Mouse (Mus musculus) heart, postnatal 10 days (tissue): ENCODE data around the gene Cdkn2d. TPM values are rescaled to one million over a fixed set of nuclear protein-coding genes. Genes with fewer than 3 reads are reported as not detected.

Source experiments
- DNase-seq, 2 experiments: peaks; one replicate each; pipeline ENCODE4 v3.0.0; 2021
- intact Hi-C: fragments of 180-260 bp; cut with DNase I; formaldehyde crosslinking; loops from one replicate; pipeline ENCODE4 v1.15.1; 2025
- total RNA-seq, 2 experiments: library from RNA; stranded (reverse); gene quantifications; 2 replicates each; pipeline ENCODE4 v1.2.3; 2021

Cdkn2d gene
- total RNA-seq, 2 experiments from 2014 or later, result 24.5 to 25.3 TPM

DNA sequence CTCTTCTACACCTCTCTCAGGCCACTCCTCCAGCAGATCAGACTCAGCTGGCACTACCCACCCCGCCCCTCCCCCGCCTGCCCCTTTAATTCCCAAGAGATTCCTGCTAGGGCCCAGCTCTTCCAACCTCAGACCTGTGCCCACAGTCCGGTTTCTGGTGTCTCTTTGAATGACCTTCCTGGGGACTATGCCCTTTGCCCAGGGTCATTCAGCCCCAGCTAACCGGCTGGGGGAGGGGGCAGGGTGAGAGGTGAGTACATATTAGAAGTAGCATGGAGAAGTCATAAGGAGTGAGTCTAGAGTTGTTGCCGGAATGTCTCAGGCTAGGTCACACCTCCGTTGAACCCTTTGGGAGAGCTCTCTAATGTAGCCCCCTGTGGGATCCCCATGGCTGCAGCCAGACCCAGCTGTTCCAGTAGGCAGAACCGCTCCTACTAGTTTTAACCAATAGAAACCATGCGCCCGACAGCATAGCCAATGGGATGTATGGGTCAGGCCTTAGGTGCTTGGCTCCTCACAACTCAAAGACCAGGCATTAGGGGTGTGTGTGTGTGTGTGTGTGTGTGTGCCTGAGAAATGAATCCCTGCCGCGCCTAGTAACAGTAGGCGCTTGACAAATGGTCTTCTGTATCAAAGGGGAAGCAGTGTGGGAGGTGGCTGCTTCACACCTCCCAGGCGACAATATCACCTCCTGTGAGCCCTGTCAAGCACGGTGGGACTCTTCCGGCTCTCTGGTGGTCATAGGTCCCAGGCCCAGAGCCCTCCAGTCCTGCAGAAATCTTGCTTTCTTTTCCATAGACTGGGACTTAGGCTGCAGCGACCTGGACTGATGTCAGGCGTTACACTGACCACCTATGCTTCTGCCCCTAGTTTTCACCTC is 41.3 kb downstream of the Cdkn2d start:
- DNase-seq, result no peak
- intact Hi-C loops, result no loop called here

DNA sequence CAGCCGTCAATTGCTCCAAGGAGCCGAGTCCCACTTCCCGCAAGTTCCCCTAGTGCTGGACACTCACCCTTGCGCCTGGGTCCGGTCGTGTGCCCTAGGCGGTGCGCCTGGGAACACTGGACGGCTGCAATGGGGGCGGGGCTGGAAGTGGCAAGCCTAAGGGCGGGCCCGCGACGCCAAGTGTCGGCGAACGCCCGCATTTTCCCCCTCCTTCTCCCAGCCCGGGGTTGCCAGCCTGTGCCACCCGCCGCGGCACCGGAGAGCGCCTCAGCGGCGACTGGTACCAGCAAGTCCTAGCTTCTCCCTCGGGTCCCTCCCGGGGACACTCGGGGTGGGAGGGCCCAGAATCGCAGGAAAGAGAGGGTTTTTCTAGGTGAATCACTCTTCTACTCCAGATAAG is 42.9 kb downstream of the Cdkn2d start, which contains the start of gene S1pr5:
S1pr5 (minus strand) TSS at position 118 of the 400 bp plus-strand sequence.
- intact Hi-C loops, result no loop called here
- peak; percentile 51 to 52 for DNase-seq

DNA sequence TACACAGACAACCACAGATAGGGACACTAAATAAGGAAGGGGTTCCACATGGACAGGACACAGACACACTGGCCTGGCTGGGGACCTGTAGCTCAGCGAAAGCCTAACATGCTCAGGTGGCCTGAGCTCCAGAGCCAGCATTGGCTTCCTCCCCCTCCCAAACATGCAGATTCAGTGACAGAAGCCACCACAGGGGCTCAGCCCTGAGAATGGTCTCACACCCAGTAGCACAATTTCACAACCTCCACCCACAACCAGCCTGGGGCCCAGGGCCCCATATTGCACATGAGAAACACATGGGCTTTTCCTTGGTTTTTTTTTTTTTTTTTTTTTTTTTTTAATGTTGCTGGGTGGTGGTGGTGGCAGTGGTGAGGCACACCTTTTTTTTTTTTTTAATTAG is 44.9 kb downstream of the Cdkn2d start:
- no peak for DNase-seq
- intact Hi-C loops, result no loop called here

DNA sequence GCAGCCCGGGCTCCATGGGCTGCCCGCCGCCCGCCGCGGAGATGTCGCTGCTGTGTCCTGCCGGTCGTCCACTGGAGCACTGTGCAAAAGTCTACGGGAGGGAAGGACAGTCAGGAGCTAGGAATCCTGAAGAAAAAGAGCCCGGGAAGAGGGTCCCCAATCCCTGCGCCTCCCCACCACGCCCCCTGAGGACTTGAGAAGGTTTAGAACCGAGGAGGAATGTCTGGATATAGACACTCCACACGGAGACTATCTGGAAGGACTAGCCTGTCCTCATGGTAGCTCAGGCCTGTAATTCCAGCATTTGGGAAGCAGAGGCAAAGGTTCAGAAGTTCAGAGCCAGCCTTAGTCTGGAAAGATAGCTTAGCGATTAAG is 46.1 kb downstream of the Cdkn2d start:
- intact Hi-C loops, result no loop called here
- DNase-seq, result no peak

DNA sequence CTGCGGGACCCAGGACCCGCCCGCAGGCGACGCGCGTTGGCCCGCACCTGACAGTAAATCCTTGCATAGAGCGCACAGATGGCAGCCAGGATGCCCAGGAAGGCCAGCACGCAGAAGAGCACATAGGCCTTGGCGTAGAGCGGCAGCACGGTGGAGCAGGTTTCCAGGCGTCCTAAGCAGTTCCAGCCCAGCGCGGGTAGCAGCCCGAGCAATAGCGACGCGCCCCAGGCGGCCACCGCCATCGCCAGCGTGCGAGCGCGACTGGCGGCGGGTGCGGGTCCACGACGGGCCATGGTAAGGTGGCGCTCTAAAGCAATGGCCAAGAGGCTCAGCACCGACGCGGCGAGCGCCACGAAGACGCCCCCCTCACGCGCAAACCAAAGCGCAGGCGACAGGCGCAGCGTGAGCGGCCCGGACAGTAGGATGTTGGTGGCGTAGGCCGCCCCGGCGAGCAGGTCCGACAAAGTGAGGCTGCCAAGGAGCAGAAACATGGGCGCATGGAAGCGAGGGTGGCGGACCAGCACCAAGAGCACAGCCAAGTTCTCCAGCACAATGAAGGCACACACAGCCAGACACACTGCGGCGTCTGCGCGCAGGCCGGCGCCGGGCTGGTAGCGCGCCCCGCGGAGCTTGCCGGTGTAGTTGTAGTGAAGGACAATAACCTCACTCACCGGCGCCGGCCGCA is 46.6 kb downstream of the Cdkn2d start:
- DNase-seq, result peak; percentile 36 to 42
- intact Hi-C loops, result no loop called here

DNA sequence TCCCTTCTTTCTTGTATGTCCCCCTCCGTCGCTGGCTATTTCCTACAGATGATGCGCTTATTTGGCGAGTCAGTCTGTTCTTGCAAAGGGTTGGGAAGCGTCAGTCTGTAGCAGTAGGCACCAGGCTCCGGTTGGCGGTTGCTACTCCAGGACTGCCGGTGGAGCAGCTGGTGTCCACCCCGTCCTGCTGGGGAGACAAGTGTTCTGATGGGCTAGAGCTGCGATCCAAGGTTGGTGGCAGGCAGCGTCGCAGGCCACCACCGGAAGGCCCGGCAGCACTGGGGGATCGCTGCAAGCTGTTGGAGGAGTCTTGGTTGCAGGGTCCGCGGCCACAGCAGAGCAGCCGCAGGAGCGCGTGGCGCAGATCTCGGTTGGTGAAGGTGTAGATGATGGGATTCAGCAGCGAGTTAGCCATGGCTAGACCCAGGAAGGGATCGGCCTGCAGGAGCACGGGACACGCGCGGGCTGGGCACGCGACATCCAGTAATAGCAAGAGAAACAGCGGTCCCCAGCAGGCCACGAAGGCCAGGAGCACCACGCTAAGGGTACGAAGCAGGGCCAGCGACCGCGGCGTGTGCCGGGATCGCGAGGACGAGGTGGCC is 47.3 kb downstream of the Cdkn2d start:
- DNase-seq, result no peak
- intact Hi-C loops, result no loop called here

DNA sequence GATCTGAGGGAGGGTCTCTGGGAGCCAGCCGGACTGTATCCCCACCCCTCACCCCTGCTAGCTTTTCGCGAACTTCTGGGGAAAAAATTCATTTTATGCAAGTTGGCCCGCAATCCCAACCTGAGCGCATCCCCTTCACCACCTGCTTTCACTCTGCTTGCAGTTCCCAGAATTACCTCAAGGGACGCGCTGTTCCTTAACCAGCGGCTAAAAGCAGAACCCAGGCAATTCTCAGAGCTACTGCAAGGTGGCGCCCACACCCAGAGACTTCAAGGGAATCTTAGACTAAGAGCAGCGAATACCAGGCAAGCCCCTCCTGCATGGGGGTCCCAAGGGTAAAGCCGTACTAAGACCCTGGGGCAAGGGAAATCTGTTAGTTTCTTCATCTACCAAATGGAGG is 49.9 kb downstream of the Cdkn2d start:
- intact Hi-C loops, result no loop called here

DNA sequence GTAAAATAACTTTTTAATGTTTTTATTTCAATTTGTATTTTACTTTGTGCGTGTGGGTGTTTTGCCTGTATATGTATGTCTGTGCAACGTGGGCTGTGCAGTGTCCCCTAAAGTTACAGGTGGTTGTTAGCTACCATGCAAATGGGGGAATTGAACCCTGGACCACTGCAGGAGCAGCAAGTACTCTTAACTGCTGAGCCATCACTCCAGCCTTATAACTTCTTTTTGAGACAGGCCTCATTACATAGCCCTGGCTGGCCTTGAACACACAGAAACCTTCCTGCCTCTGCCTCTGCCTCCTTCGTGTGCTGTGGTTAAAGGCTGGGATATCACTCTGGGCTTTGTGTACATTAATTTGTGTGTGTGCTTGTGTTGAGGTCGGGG is 51.8 kb downstream of the Cdkn2d start:
- no peak for DNase-seq
- intact Hi-C loops, result loop anchor here (2.0 to 5.0 kb wide), 2 partner anchors 51 to 118 kb away; partner anchors contain the start of gene Cdkn2d

More for the DNA sequence above, 49.9 kb downstream of the Cdkn2d start:
- DNase-seq, result peak; percentile 83 to 88

DNA sequence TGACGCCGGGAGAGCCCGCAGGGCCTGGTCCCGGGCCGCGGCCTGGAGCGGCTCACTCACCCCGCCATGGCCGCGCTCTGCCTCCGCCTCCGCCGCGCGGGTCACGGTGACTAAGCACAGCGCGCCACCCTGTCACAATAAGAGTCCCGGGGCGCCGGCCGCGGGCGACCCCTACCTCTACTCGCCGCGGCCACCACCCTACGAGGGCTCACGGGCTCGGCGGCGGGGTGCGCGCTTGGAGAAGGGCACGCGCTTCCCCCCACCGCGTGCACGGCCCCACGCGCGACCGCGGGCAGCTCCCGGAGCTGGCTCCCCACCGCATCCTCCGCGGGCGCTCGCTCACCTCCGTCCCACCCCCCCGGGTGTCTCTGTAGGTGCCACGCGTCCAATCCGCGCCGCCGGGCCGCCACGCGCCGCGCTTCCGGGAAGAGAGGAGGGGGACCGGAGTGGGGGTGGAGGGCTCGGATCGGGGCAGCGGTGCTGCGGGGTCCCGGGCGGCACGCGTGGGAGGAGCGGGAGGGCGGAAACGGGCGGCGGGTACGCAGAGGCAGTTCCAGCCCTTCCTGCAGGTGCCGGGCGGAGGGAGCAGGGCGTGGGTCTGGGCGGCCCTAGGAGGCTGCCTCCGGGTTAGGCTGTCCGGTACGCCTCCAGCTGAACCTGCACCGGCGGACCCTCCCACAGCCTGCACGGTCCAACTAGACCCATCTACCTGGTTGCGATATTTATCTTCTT is 52.3 kb downstream of the Cdkn2d start, which contains the start of gene Keap1:
Keap1 (minus strand) TSS at position 629 of the 732 bp plus-strand sequence.
- peak; percentile 88 to 89 for DNase-seq
- intact Hi-C loops, result loop anchor here (1.0 to 5.0 kb wide), 3 partner anchors 26 to 118 kb away; partner anchors contain the start of genes Atg4d and Cdkn2d

Other genes starting within 250 kb of the Cdkn2d start
- not detected for gene Zglp1, start 224.3 kb downstream of the Cdkn2d start, total RNA-seq
- gene Gm49373, start 218.3 kb downstream of the Cdkn2d start, total RNA-seq, result under 1 TPM; 0.31 to 0.32 TPM
- gene Fdx1l, start 217.8 kb downstream of the Cdkn2d start, total RNA-seq, result 10 to 100 TPM; 29.3 to 31.7 TPM
- under 1 TPM; 0.64 to 0.77 TPM for gene Gm38431, start 199.4 kb downstream of the Cdkn2d start, total RNA-seq
- 10 to 100 TPM; 38.6 to 39.4 TPM for gene Raver1, start 199.4 kb downstream of the Cdkn2d start, total RNA-seq
- gene Tyk2, start 160.2 kb downstream of the Cdkn2d start, total RNA-seq, result 1 to 10 TPM; 8.9 to 9.5 TPM
- gene Cdc37, start 141.4 kb downstream of the Cdkn2d start, total RNA-seq, result 100 to 1,000 TPM; 167 to 169 TPM
- gene Pde4a, start 125.7 kb downstream of the Cdkn2d start, total RNA-seq, result 10 to 100 TPM; 21.3 to 28.2 TPM
- 10 to 100 TPM; 38.5 to 39.5 TPM for gene Keap1, start 52.0 kb downstream of the Cdkn2d start, total RNA-seq
- under 1 TPM; 0.41 to 0.50 TPM for gene S1pr5, start 43.0 kb downstream of the Cdkn2d start, total RNA-seq
- 10 to 100 TPM; 67.6 to 69.6 TPM for gene Atg4d, start 26.1 kb downstream of the Cdkn2d start, total RNA-seq
- 10 to 100 TPM; 18.9 to 19.7 TPM for gene Kri1, start 3.4 kb downstream of the Cdkn2d start, total RNA-seq
- gene Ap1m2, start 20.9 kb upstream of the Cdkn2d start, total RNA-seq, result not detected
- gene Slc44a2, start 29.3 kb upstream of the Cdkn2d start, total RNA-seq, result 10 to 100 TPM; 86.7 to 95.4 TPM
- 10 to 100 TPM; 41.3 to 51.0 TPM for gene Ilf3, start 76.5 kb upstream of the Cdkn2d start, total RNA-seq
- 10 to 100 TPM; 10.6 to 11.5 TPM for gene Qtrt1, start 120.4 kb upstream of the Cdkn2d start, total RNA-seq
- gene Dnm2, start 133.5 kb upstream of the Cdkn2d start, total RNA-seq, result 10 to 100 TPM; 90.0 to 90.6 TPM
- gene Tmed1, start 218.8 kb upstream of the Cdkn2d start, total RNA-seq, result 10 to 100 TPM; 44.8 to 46.7 TPM
- 1 to 10 TPM; 1.1 to 1.5 TPM for gene AB124611, start 234.8 kb upstream of the Cdkn2d start, total RNA-seq